Mouse (Mus musculus) neural tube, embryonic 10.5 days (tissue): ENCODE results near the gene Cela2a.

Source experiments
- DNase-seq: peaks from one replicate; pipeline ENCODE4 v3.0.0-alpha.2; 2017; ENCODE audit warnings: low spot score; ENCODE audit errors: extremely low spot score

Gene Cela2a

DNA sequence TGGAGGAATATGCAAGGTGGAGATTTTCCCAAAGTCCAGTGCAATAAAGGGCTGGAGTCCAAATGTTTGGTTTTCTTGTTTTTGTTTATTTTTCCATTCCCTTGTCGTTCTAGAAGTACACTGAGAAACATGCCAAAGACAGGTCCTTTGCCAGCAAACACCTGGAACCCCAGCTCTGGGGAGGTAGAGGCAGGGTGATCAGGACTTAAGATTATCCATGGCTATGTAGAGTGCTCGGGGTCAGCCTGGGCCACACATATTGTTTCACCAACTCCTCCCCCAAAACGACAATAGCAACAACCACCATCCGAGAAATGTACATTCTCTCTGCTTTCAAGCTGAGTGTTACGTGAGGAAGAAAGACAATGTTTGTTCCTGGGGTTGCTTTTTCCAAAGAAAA lies at the start of gene Cela2a:
Cela2a (minus strand) TSS at position 101 of the 400 bp plus-strand sequence.
- DNase-seq, result no peak

DNA sequence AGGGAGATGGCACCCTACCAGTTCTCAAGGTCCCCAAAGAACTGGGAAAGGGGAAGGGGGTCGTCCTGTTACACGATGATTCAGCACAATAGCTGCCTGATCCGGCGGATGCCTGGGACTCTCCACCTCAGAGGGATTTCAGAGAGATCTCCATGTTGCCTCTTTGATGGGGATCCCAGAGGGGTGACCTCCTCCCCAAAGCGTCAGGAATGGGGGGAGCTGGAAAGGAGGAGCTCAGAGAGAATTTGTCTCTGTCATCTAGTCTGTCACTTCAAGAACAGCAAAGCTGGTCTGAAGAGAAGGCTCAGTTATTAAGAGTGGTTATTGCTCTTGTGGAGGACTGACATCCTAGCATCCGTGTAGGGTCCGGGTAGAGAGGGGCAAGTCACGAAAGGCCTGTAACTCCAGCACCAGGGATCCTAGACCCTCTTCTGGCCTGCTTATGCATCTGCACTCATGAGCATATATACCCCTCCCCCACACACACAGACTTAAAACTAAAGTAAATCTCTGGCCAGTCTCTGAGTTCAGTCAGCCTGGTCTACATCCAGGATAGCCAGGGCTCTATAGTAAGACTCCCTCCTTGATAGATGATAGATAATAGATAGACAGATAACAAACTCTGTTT lies 49.6 kb upstream of the Cela2a start:
- no peak for DNase-seq

DNA sequence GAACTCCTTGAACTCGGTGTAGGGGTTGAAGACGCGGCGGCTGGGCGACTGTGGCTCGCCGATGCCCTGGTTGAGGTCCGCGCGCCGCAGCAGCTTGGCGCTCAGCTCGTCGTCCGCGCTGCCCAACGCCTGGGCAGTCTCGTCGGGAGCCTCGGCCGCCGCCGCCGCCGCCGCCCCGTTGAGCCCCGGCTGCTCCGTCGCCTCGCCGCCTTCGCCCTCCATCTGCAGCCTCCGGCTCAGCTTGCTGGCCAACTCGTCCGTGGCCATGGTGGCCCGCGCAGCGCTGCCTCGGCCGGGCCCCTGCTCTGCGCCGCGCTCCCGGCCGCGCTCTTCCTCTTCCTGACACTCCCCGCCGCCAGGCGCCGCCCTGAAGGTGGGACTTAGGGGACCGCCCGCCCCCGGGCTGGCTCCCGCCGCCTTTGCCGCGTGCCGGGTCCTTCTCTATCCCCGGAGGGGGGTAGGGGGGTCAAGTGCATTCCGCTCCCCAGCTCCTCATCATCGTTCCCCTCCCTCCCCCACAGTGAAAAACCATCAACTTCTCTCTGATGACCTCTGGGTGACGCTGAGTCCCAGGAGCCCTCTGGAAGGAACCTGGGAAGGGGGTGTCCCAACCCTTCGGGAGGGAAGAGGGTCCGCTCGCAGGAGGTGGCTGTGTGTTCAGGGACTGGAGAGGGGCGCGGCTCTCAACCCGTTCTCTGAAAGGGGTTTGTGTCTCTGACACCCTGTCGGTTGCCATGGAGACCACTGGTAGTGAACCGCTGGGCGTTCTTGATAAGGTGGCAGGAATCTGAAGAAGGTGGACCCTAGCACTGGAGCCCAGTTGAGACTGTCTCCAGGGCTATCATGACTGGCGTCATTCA lies 48.9 kb upstream of the Cela2a start, which contains the start of gene Efhd2:
Efhd2 (minus strand) TSS at position 320 of the 860 bp plus-strand sequence.
- peak; percentile 74 for DNase-seq

DNA sequence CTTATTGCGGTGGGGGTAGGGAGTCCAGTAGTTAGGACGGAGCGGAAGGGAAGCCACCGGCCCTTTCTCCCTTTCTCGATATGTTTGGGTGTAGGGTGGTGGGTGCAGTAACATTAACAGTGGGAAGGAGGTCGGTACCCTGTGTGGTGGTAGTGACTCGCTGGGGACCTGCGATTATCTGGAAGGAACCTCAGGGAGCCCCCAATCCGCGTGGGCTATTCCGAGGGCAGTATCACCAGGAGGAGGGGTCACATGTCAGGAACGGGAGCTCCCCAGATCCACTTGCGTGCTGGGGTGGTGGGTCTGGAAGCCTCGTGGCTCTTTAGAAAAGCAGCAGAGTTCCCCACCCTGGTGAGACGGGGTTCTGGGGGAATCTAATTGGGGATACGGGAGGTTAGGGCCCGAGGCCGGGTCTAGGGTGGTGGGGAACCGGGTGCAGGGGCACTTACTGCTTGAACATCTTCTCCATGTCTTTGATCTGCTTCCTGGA lies 48.2 kb upstream of the Cela2a start:
- DNase-seq, result no peak

DNA sequence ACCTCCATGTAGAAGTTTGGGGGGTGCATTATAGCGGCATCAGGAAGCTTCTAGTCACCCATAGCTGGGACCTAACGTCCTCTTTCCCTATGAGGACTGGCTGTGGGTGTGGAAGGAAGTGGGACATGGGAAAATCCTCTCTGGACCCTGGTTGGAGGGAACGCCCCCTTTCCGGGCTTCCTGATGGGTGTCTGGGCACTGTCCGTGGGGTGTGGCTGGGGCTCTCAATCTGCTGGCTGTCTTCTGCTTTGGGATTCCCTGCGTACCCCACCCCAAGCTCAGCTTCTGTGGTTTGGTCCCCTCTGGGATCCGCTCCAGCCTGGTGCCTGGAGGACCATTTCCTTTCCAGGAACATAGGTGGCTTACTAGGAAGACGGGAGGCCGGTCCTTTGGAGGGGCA lies 47.0 kb upstream of the Cela2a start:
- no peak for DNase-seq

DNA sequence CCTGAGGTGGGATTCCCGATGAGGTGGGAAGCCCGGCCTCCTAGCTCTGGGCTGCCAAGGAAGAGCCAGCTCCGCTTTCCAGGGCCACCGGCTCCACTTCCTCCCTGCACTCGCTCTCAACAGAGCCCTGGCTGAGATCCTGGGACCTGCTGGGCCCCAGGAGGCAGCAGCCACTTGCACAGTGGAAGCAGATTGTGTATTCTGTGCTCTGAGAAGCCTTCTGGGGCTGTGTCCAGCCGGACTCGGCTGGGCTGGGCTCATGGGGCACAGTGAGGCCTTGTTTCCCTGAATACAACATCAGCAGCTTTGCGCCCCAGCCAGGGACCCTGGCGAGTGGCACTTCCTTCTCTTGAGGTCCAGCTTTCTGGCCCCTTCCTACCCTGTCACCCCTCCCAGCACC lies 45.9 kb upstream of the Cela2a start:
- no peak for DNase-seq

DNA sequence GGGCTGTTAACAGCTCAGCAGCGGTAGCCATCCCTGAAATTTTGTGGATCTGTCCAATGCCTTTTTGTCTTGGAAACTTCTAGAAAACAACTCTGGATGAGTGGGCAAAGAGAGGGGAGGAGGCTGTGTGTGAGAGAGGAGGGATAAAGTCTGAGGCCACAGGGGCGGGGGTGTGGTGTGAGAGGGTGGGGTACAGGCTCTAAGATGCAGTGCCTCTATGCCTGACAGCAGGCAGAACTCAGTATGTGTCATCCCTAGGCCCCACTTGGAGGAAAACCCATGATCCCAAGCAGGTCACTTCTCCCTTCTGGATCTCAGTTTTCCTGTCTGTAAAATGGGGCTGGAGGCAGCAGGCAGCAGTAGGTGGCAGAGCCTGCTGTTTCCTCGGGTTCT lies 45.4 kb upstream of the Cela2a start:
- no peak for DNase-seq

DNA sequence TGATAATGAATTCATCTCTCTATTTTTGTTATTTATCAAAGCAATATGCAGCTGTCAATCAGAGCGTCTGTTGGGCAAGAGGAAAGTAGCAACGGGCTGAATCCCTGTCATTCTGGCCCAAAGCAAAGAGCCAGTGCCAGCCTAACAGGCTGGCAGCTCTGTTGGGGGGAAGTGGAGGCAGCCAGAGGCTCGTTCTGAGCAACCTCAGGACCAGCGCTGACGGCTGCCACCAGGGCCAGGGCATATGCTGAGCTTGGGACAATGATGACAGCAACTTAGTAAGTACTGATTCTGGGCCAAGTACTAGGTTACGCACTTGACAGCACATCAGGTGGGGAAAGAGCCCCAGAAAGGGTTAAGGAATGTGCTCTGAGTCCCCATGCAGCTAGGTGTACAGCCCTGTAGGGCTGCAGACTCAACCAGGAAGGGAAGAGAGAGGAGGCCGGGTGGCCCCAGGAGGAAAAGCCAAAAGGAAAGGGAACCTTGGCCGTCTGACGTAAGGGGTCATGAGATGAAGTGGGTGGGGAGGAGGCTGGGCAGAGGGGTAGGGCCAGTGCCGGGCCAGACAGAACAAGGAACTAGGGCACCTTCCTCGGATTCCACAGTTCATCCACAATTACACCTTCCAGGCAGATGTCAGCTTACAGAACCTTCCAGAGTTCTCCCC lies 44.8 kb upstream of the Cela2a start:
- DNase-seq, result no peak

DNA sequence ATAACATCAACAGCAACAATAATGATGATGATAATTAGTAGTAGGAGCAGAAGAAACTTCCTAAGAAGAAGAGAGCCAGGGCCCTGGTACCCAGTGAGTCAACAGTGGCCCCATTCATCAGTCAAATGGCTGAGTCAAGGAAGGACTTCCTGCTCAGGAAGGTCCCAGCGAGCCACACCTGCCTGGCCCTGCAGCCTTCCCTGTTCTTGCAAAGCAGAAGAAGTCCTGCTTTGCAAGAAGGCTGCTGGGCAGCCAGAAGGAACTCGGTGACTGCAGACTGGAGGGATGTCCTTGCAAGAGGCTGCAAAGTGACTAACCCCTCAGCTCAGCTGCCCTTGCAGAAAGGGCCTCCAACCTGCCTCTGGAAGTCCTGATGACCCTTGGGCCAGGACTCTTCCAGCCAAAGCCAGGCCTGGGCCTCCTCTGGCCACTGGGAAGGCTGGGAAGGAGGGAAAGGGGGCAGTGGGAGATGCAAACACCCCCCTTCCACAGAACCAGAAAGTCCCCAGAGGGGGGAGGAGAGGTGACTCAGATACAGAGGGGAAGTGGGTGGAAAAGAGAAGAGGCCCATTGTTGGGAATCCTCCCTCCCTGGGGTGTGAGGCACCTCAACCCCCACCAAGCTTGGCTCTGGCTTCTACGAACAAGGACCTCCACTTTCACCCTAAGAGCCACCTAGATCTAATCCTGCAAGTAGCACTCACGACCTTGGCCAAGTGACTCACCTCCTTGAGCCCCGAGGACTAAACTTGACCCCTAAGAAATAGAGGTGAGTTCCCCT lies 43.7 kb upstream of the Cela2a start:
- DNase-seq, result no peak

DNA sequence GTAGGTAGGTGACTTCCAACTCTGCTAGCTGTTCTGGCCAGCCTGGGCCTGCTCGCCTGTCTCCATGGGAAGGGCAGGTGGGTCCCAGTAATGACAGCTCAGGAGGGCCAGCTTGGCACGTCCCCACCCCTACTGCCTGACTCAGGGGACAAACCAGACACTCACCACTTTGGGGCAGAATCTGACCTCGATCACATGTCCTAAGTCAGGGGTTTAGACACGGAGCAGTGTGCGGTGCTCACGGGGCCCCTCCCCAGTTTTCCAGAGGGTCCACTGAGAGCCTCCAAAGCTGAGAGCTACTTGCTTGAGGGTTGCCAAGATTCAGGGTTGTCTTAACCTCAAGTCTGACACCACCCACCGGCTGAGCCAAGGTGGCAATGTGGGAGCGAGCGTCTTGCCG lies 42.1 kb upstream of the Cela2a start:
- no peak for DNase-seq

DNA sequence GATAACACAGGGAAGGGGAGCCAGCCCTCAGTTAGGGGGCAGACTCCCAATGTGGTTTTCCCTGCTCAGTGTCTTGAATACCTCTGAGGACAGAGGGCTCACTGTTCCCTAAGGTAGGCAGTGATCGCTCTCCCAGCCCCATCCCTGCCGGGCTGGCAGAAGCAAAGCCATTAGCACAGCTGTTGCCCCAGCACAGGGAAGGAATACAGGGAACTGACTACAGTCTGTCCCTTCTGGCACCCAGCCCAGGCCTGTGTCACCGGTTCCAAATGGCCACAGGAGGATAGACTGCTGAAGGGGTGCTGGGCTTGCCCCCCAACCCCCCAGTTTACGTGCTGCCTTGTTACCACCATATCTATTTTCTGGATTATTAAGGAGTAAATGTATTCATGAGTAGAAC lies 41.5 kb upstream of the Cela2a start:
- DNase-seq, result no peak

DNA sequence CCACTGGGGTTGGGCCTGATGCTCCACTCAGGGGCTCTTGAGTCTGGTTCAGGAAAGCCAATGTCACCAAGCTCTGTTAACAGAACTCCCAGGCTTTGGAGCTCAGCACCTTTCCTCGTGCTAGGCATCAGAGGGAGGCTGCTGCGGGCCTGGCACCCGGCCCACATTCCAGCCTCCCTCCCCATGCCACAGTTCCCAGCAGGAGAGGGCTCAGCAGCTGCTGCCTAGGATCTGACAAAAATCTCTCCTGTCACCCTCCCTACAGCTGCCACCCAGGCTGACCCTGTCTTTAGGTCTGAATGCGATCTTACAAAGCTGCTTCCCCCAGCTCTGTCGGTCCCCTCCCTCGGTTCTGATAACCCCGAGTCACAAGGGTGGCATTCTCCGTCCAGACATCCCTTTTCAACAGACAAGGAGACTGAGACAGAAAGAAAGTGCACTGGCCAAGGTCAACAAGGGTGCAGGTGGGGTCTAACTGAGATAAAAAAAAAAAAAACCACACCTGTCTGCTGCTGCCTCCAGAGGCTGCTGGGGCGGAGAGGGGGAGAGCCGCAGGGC lies 41.1 kb upstream of the Cela2a start:
- DNase-seq, result no peak

DNA sequence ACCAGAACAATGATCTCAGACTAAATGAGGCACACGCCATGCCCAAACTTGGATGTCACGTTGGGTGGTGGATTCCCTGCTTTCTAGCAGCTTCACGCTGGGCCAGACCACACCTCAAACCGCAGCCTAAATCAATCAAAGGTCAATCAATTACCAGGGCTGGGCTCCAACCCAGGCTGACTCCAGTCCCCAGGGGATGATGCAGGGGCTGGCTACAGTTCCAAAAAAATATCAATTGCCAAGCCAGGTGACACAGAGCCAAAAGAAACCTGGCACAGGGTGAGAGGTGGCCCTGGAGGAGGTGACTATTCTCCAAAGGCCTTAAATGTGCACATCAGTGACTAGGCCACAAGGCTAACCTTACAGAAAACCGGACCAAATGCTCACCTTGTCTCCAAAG lies 39.6 kb upstream of the Cela2a start:
- no peak for DNase-seq

DNA sequence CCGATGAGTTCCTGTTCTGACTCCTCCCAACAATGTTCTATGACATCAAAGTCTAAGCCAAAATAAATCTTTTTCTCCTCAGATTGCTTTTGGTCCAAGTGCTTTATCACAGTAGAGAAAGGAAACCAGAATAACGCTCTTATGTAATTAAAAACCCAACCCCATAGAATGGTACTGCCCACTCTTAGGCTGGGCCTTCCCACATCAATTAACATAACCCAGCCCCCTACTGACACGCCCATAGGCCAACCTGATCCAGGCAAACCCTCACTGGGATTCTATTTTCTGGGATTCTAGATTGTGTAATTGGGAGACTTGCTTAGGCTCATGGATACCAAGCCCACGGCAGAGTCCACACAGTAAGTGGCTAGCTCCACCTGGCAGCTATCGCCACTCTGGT lies 39.0 kb upstream of the Cela2a start:
- no peak for DNase-seq

DNA sequence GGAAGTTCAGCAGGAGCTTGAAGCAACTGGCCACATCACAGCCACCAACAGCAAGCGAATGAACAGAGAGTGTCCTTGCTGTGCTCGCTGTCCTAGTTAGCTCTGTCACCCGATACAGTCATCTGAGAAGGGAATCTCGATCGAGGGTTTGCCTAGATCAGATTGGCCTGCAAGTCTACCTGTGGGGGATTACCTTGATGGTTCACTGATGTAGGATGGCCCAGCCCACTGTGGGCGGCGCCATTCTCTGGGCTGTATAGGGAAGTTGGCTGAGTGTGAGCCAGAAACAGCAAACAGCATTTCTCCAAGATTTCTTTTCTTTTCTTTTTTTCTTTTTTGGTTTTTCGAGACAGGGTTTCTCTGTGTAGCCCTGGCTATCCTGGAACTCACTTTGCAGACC lies 38.5 kb upstream of the Cela2a start:
- no peak for DNase-seq

DNA sequence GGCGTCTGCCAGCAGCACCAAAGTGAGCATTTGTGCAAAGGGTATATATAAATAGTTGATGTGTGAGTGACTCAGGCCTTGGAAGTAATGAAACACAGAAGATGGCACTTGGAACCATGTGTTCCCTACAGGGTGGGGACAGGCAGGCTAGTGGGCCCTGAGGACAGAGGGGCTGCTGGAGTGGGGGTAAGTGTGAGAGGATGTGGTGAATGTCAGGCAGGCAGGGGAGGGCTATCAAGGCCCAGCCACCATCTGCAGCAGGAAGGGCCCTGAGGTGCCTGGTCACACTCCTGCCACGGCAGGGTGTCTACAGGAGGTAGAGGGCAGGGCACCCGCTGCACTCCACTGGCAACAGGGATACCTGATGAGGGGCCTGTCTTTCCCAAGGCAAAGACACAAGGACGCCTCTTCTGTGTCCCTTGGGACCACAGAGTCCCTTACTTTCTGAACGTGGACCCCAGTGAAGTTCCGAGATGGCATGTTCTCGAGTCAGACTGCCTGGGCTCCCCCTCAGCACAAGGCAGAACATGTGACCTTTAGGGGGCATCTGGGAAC lies 37.8 kb upstream of the Cela2a start:
- no peak for DNase-seq

DNA sequence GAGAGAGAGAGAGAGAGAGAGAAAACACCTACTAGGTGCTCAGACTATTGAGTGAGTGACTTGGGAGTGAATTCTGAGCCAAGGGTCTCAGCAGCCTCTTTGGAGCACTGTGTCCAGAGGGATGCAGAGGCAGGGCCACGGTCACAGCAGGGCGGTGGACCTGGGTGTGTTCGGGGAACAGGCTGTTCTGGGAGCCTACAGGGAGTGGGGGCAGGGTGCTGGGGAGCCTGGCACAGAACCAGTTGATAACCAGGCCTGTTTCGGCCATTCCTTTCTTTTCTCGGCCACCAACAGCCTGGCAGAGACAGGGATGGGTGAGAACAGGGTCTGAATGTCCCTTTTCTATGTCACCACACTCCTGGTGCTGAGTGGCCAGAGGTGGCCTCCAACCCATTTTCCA lies 36.9 kb upstream of the Cela2a start:
- DNase-seq, result no peak

DNA sequence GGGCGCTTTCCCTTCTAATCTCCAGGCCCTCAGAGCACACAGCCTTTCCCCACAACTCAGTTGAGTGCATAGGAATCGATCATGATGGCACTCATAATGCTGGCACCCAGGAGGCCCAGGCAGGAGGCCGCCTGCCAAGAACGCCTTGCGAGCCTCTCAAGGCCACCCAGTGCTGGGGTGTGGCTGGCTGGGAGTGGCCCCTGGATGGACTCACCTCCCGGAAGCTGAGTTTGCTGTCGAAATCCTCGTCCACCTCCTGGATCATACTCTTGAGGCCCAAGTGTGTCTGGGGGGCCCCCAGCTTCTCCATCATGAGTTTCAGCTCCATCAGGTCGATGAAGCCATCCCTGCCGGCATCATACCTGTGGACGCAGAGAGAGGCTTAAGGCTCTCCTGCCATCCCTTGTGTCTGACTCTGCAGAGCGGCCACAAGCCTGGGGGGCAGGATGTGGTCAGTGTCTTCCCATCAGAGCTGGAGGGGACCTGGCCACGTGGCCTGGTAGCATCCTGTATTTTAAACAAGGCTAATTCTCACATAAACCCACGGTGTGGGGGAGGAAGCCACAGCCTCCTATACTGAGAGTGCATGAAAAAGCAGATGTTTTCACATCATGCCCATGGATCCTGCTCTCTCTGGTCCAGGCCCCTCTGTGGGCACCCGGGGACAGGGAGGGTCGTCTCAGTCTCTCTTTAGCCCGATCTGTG lies 35.8 kb upstream of the Cela2a start:
- DNase-seq, result no peak

DNA sequence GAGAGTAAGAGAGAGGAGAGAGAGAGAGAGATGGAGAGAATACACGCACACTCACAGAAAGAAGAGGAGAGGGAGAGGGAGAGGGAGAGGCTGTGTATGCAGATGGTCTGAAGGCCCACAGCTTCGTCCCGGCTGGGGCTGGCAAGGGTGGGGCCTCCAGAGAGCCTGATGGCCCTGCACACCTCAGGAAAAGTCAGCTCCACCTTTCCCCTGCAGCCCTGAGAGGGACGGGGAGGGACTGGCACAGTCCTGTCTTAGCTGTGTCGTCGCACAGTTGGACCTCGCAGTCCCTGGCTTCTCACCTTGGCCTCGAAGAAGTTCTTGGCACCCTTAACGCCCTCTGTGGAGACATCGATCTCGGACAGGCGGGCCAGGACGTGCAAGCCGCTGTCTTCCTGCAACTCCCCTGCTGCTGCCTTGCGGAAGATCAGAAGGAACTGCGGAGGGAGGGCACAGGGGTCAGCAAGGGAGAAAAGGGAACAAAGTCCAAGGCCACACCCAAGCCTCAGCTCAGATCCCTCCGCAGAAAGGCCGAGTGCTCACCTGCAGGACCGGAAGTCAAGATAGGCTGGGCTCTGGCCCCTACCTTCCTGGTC lies 34.4 kb upstream of the Cela2a start:
- DNase-seq, result no peak

DNA sequence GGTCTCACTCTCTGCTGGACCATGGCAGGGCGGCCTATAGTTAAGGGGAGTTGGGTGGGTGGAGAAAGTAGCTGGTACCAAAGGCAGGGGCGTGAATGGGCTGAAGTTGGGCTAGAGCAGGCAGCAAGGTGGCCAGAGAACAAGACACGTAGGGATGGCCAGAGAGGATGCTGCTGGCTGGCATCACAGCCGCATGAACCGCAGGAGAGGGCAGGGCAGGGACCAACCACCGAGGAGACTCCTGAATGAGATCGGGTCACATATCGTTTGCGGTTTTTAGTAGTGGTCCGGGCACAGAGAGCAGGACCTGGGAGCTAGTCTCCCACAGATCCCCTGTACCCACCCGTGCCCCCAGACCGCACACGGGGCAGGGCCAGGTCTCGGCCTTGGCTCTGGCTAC lies 33.4 kb upstream of the Cela2a start:
- DNase-seq, result no peak
